Mouse (Mus musculus) embryonic fibroblast, embryonic 13.5 days (primary cell): ENCODE data around the gene Anks1b. TPM values are rescaled to one million over a fixed set of nuclear protein-coding genes. Genes with fewer than 3 reads are reported as not detected.
A peak's percentile ranks its signal among the peaks of the same experiment; 100 is the strongest.

Source experiments
- H3K27ac ChIP-seq: 2 replicates; pipeline ENCODE4 v1.5.1; 2012; ENCODE audit warnings: low read length, control low read depth, inconsistent platforms; ENCODE audit not compliant: insufficient read depth
- H3K4me1 ChIP-seq: 2 replicates; pipeline ENCODE4 v1.6.1; 2011; ENCODE audit warnings: low read length; ENCODE audit not compliant: control insufficient read depth, insufficient read depth
- H3K4me3 ChIP-seq: 2 replicates; pipeline ENCODE4 v1.5.1; 2011; ENCODE audit warnings: mild to moderate bottlenecking, control low read depth, low read length; ENCODE audit not compliant: insufficient read depth
- CTCF ChIP-seq: IDR thresholded peaks from 2 replicates; pipeline ENCODE4 v1.5.1; 2011; ENCODE audit warnings: mild to moderate bottlenecking, control low read depth, low read length, moderate library complexity, borderline replicate concordance; ENCODE audit not compliant: insufficient read depth
- POLR2A ChIP-seq: IDR thresholded peaks from 2 replicates; pipeline ENCODE4 v1.6.1; 2011; ENCODE audit warnings: low read depth, mild to moderate bottlenecking, control low read depth, low read length, moderate library complexity
- polyA plus RNA-seq: library from polyadenylated mRNA; stranded (reverse); fragments of >200 nt; gene quantifications from 2 replicates; pipeline ENCODE4 v1.2.4, GENCODE M21; 2011; ENCODE audit warnings: low read depth; ENCODE audit not compliant: missing spikeins, insufficient read length

Anks1b gene
- polyA plus RNA-seq, 1 experiment, result 6.3 TPM

- no peak overlapping the region for H3K4me3 ChIP-seq
- no peak overlapping the region for H3K27ac ChIP-seq
- peaks cover 5% of the 10 kb centered on the region for H3K4me1 ChIP-seq
- TF ChIP-seq CTCF (no peak), POLR2A (no peak)
Observed at GRCm38 (mm10) chr10:90137538-90137937, 264.2 kb downstream of the Anks1b start.

GRCm38 (mm10) chr10:90140947-90141346, 267.6 kb downstream of the Anks1b start:
- Histone ChIP-seq H3K4me3 (no peak overlapping the region), H3K27ac (no peak overlapping the region), H3K4me1 (peaks cover 5% of the 10 kb centered on the region)
- no peak for TF ChIP-seq CTCF
- TF ChIP-seq POLR2A, result no peak

- Histone ChIP-seq H3K4me3 (no peak overlapping the region), H3K4me1 (peaks cover 4% of the 10 kb centered on the region), H3K27ac (peak overlapping the region; percentile 93)
- no peak for TF ChIP-seq CTCF
- TF ChIP-seq POLR2A, result no peak
Observed at GRCm38 (mm10) chr10:90144444-90144843, 271.1 kb downstream of the Anks1b start.

DNA sequence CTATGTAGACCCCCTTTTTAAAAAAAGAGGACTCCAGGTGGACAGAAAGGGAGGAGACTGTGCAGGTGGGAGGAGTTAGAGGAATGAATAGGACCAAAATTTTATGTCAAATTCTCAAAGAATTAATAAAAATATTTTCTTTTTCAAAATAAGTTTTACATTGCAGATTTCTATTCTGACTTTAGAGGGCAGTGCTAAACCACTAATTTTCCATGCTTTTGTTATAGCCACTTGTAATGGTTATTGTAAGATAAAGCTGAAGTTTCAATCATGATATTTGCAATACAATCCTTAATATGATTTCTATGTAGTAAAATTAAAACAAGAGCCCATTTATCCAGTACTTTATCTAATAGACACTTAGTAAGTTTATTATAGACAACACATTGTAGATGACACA, 278.2 kb downstream of the Anks1b start:
- no peaks in the 10 kb centered on the region for H3K4me1 ChIP-seq
- TF ChIP-seq CTCF (no peak), POLR2A (no peak)
- H3K27ac ChIP-seq, result no peak overlapping the region
- H3K4me3 ChIP-seq, result no peak overlapping the region

DNA sequence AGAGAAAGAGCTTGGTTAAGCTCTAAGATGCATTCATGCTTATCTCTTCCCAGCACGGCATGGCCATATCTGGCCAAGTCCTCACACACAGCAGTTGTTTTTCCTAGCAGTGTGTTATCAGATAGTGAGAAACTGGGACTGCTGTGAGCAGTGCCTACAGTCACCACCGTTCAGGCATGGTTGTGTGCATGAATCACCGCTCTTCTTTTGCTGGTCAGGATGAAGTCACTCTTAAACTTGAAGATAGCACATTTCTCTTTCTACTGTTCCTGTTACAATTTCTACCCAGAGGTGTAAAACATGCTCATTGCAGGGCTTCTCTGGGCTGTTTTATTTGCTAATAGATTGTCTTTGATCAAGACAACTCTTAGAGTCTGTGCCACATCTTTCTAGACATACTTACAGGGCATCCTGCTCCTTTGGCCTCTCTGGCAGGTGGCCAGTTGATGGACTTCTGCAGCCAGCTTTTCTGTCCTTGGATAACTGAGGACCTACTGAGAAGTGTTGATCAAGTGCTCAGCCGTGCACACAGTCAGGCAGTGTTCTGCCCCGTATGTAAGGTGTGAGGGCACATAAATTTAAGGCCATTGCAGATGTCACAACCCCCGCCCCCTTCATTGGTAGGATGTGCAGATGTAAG, 296.8 kb downstream of the Anks1b start:
- H3K4me1 ChIP-seq, result no peaks in the 10 kb centered on the region
- H3K27ac ChIP-seq, result no peak overlapping the region
- no peak overlapping the region for H3K4me3 ChIP-seq
- TF ChIP-seq CTCF (no peak), POLR2A (no peak)

- TF ChIP-seq CTCF (no peak), POLR2A (no peak)
- Histone ChIP-seq H3K4me3 (no peak overlapping the region), H3K27ac (no peak overlapping the region), H3K4me1 (no peaks in the 10 kb centered on the region)
Observed at GRCm38 (mm10) chr10:90190366-90190765, 317.1 kb downstream of the Anks1b start.

DNA sequence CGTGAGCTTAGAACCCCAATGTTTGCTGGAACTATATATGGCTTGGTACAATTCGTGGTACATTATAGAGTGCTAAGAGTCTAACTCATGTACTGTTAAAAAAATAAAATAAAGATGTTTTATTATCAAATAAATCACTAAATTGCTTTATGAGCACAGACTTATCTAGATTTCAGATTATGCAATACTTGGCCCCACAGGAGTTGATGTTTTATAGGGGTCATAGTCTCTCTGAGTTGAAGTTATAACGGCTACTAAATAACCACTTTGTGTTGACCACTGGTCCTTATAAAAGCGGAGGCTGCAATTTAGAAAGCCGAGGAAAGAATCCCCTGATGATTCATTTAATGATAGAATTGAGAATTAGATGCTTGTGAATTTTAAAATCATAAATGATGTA, 323.6 kb downstream of the Anks1b start:
- no peak overlapping the region for H3K4me3 ChIP-seq
- TF ChIP-seq POLR2A (no peak), CTCF (no peak)
- H3K27ac ChIP-seq, result no peak overlapping the region
- no peaks in the 10 kb centered on the region for H3K4me1 ChIP-seq

- no peak overlapping the region for H3K4me3 ChIP-seq
Observed at GRCm38 (mm10) chr10:90210044-90210443, 336.7 kb downstream of the Anks1b start.

GRCm38 (mm10) chr10:90220470-90220869, 347.2 kb downstream of the Anks1b start:
- H3K27ac ChIP-seq, result no peak overlapping the region
- TF ChIP-seq POLR2A (no peak), CTCF (no peak)
- no peaks in the 10 kb centered on the region for H3K4me1 ChIP-seq
- H3K4me3 ChIP-seq, result no peak overlapping the region

More at GRCm38 (mm10) chr10:90210044-90210443, 336.7 kb downstream of the Anks1b start:
- TF ChIP-seq CTCF (no peak), POLR2A (no peak)
- H3K27ac ChIP-seq, result no peak overlapping the region
- H3K4me1 ChIP-seq, result no peaks in the 10 kb centered on the region

DNA sequence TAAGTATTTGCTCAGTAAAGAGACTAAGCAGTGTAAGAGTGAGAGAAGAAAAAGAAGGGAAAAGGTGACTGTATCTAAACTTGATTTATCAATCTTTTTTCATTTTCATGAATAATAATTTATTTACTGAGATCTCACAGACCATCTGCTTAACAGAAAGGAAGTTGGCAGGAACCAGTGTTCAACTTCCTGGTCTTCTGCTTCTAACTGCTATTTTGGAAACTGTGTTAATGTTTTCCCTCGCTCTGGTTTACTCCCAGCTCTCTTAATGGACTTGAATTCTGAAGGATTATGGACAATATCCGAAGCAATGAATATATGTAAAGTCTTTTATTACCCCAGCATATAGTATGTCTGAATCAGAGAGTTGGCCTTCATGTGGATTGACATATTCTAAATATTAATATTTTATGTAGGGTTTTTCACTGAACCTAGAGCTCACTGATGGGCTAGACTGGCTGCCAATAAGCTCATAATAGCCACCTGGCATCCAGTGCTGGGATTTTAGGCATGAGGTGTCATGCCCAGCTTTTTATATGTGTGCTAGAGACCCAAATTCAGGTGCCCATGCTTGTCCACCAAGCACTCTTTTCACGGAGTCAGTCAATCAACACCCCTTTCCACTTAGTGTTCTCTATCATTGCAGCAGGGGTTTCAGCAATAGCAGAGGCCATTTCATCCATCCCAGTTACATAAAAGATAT, 349.6 kb downstream of the Anks1b start:
- H3K4me1 ChIP-seq, result no peaks in the 10 kb centered on the region
- H3K4me3 ChIP-seq, result no peak overlapping the region
- H3K27ac ChIP-seq, result no peak overlapping the region
- TF ChIP-seq CTCF, result no peak
- TF ChIP-seq POLR2A, result no peak

- TF ChIP-seq POLR2A, result no peak
- TF ChIP-seq CTCF, result no peak
- H3K27ac ChIP-seq, result no peak overlapping the region
- H3K4me1 ChIP-seq, result no peaks in the 10 kb centered on the region
- no peak overlapping the region for H3K4me3 ChIP-seq
Observed at GRCm38 (mm10) chr10:90235273-90235672, 362.0 kb downstream of the Anks1b start.

DNA sequence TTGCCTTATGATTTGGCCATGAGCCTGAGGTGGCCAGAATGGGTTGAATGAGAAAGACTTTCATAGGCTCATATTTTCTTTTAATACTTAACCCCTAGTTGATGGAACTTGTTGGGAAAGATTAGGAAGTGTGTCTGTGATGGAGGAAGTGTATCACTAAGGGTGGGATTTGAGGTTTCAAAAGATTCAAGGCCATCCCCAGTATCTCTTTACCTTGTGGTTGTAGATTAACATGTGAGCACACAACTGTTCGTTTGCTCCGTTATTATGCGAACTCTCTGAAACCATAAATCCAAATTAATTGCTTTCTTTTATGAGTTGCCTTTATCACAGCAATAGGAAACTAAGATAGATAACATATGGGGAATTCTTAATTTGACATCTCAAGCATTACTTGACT, 364.0 kb downstream of the Anks1b start:
- Histone ChIP-seq H3K4me1 (no peaks in the 10 kb centered on the region), H3K4me3 (no peak overlapping the region), H3K27ac (no peak overlapping the region)
- no peak for TF ChIP-seq CTCF
- TF ChIP-seq POLR2A, result no peak
